ENCODE assay signal across 11 mouse cellular contexts in genomic region chr11:69560896-69561854, GRCm38 (mm10). TPM values are rescaled to one million over a fixed set of nuclear protein-coding genes. Genes with fewer than 3 reads are reported as not detected.
DNase-seq lines count a peak whose midpoint lies in the region; ATAC-seq and TF ChIP-seq lines count a peak whose summit lies in the region.
"Had no signal": no experiment of that assay in that cellular context is flagged by ENCODE, and none has a peak within 500 bp of the region (broad histone marks: within the 10 kb centered on the region; RNA-seq: fewer than 3 reads in every experiment).

No protein-coding gene starts in this region.

- H3K9ac ChIP-seq in kidney, embryonic 16.5 days (replicated peaks; ENCODE audit: low read length), result peak overlapping the region; percentile 82; the same call in 1 of the 2 replicates
- H3K9ac ChIP-seq in hindbrain, embryonic 13.5 days, result peak overlapping the region; percentile 98
- peak overlapping the region; percentile 98; the same call in 1 of the 2 replicates for H3K9ac ChIP-seq in midbrain, postnatal 0 days (replicated peaks; ENCODE audit: low read length, poor library complexity, severe bottlenecking)

- peaks cover 38% of the 10 kb centered on the region for H3K4me1 ChIP-seq in kidney, embryonic 16.5 days (ENCODE audit: insufficient read depth, low read length)
- peaks cover 56% of the 10 kb centered on the region for H3K4me1 ChIP-seq in hindbrain, embryonic 13.5 days (replicated peaks)
- peaks cover 32% of the 10 kb centered on the region for H3K4me1 ChIP-seq in midbrain, postnatal 0 days (ENCODE audit: insufficient read depth, low read length)

- H3K27me3 ChIP-seq in kidney, embryonic 16.5 days (ENCODE audit: insufficient read depth, low read length), result no peaks in the 10 kb centered on the region
- no peaks in the 10 kb centered on the region for H3K27me3 ChIP-seq in hindbrain, embryonic 13.5 days
- no peaks in the 10 kb centered on the region for H3K27me3 ChIP-seq in midbrain, postnatal 0 days (ENCODE audit: insufficient read depth, low read length)

- WGBS in kidney, embryonic 16.5 days, result 36% methylated on average over 16 of the region's 16 CpGs
- 7% methylated on average over 16 of the region's 16 CpGs for WGBS in hindbrain, embryonic 13.5 days
- WGBS in midbrain, postnatal 0 days, result 18% methylated on average over 16 of the region's 16 CpGs

- H3K4me3 ChIP-seq in kidney, embryonic 16.5 days (ENCODE audit: low read length), result no peak overlapping the region
- peak overlapping the region; percentile 90 for H3K4me3 ChIP-seq in hindbrain, embryonic 13.5 days
- peak overlapping the region; percentile 91 for H3K4me3 ChIP-seq in midbrain, postnatal 0 days (ENCODE audit: low read depth, low read length)

- H3K36me3 ChIP-seq in kidney, embryonic 16.5 days (ENCODE audit: insufficient read depth, low read length), result peaks cover 25% of the 10 kb centered on the region
- peaks cover 44% of the 10 kb centered on the region for H3K36me3 ChIP-seq in hindbrain, embryonic 13.5 days
- H3K36me3 ChIP-seq in midbrain, postnatal 0 days (ENCODE audit: insufficient read depth, low read length), result peaks cover 11% of the 10 kb centered on the region

- H3K4me2 ChIP-seq in kidney, embryonic 16.5 days (replicated peaks; ENCODE audit: low read depth, low read length), result peak overlapping the region; percentile 99; the same call in 1 of the 2 replicates
- H3K4me2 ChIP-seq in hindbrain, embryonic 13.5 days, result peak overlapping the region; percentile 97
- peak overlapping the region; percentile 83 for H3K4me2 ChIP-seq in midbrain, postnatal 0 days (ENCODE audit: low read depth, low read length, poor library complexity, severe bottlenecking)

- ATAC-seq in kidney, embryonic 16.5 days (ENCODE audit: low FRiP score, low TSS enrichment), result no peak
- 0 out of 2 replicates have a peak, but pooled peaks have one; percentile 25 for ATAC-seq in hindbrain, embryonic 13.5 days (ENCODE audit: low FRiP score)
- peak; percentile 71 for ATAC-seq in midbrain, postnatal 0 days (ENCODE audit: low FRiP score)

- H3K27ac ChIP-seq in kidney, embryonic 16.5 days (ENCODE audit: low read length), result no peak overlapping the region
- H3K27ac ChIP-seq in hindbrain, embryonic 13.5 days, result peak overlapping the region; percentile 91
- peak overlapping the region; percentile 91 for H3K27ac ChIP-seq in midbrain, postnatal 0 days (ENCODE audit: low read depth, low read length)

- H3K9me3 ChIP-seq in kidney, embryonic 16.5 days (ENCODE audit: low read length), result no peaks in the 10 kb centered on the region
- no peaks in the 10 kb centered on the region for H3K9me3 ChIP-seq in hindbrain, embryonic 13.5 days
- H3K9me3 ChIP-seq in midbrain, postnatal 0 days (ENCODE audit: low read length), result no peaks in the 10 kb centered on the region
- H3K9me3 ChIP-seq: G1E had no signal

- no peak for DNase-seq in kidney, adult 9 months
- peak; percentile 89 for DNase-seq in embryo, embryonic 10.5 days (ENCODE audit: low spot score)
- peak; percentile 76 for DNase-seq in midbrain, postnatal 0 days (ENCODE audit: low spot score)
- DNase-seq in cerebellum, adult 8-10 months, result no peak
- no peak for DNase-seq in layer of hippocampus, adult 18-20 months (ENCODE audit: low spot score in 2 of 2)
- DNase-seq in spleen, adult 18-20 months, result no peak
- DNase-seq: cerebellum, postnatal 10 days; kidney, adult 11 months had no signal

- no peak; the same call in 1 of the 2 replicates for TF ChIP-seq CTCF in midbrain, postnatal 0 days (IDR thresholded peaks at IDR 0.05)

RNA-seq across cellular contexts. Expression of gene Efnb3, which starts 1.2 kb away (rescaled TPM):
- 11.8 and 12.6 TPM in 2 replicates for polyA plus RNA-seq in kidney, embryonic 16.5 days (2015; fragmentation: Nextera tagmentation; extraction: Ambion mirVana)
- 90.1 and 92.0 TPM in 2 replicates for polyA plus RNA-seq in hindbrain, embryonic 13.5 days (2015; fragmentation: Nextera tagmentation; extraction: Ambion mirVana)
- total RNA-seq in midbrain, postnatal 0 days (2014; rRNA removed), result 145 and 155 TPM in 2 replicates
- 151 and 166 TPM in 2 replicates for polyA plus RNA-seq in midbrain, postnatal 0 days (2015; fragmentation: Nextera tagmentation; extraction: Ambion mirVana)
- 100 to 1,000 TPM; 126 to 137 TPM for total RNA-seq in layer of hippocampus, adult 18-20 months (2021)

RNA-seq across cellular contexts. Expression of gene Dnah2, which starts 12.3 kb away (rescaled TPM):
- polyA plus RNA-seq in kidney, embryonic 16.5 days (2015; fragmentation: Nextera tagmentation; extraction: Ambion mirVana), result 0.69 and 0.90 TPM in 2 replicates
- 2.1 and 2.7 TPM in 2 replicates for polyA plus RNA-seq in hindbrain, embryonic 13.5 days (2015; fragmentation: Nextera tagmentation; extraction: Ambion mirVana)
- 9.5 and 12.5 TPM in 2 replicates for total RNA-seq in midbrain, postnatal 0 days (2014; rRNA removed)
- 3.9 and 4.1 TPM in 2 replicates for polyA plus RNA-seq in midbrain, postnatal 0 days (2015; fragmentation: Nextera tagmentation; extraction: Ambion mirVana)
- 1 to 10 TPM; 3.9 to 4.3 TPM for total RNA-seq in layer of hippocampus, adult 18-20 months (2021)

RNA-seq across cellular contexts. Expression of gene Wrap53, which starts 18.9 kb away (rescaled TPM):
- polyA plus RNA-seq in kidney, embryonic 16.5 days (2015; fragmentation: Nextera tagmentation; extraction: Ambion mirVana), result 29.3 and 30.3 TPM in 2 replicates
- 23.0 and 24.2 TPM in 2 replicates for polyA plus RNA-seq in hindbrain, embryonic 13.5 days (2015; fragmentation: Nextera tagmentation; extraction: Ambion mirVana)
- 15.7 and 16.8 TPM in 2 replicates for total RNA-seq in midbrain, postnatal 0 days (2014; rRNA removed)
- 12.6 and 14.2 TPM in 2 replicates for polyA plus RNA-seq in midbrain, postnatal 0 days (2015; fragmentation: Nextera tagmentation; extraction: Ambion mirVana)
- 10 to 100 TPM; 14.3 to 14.8 TPM for total RNA-seq in layer of hippocampus, adult 18-20 months (2021)

RNA-seq across cellular contexts. Expression of gene Trp53, which starts 19.0 kb away (rescaled TPM):
- polyA plus RNA-seq in kidney, embryonic 16.5 days (2015; fragmentation: Nextera tagmentation; extraction: Ambion mirVana), result 191 and 205 TPM in 2 replicates
- 76.3 and 78.1 TPM in 2 replicates for polyA plus RNA-seq in hindbrain, embryonic 13.5 days (2015; fragmentation: Nextera tagmentation; extraction: Ambion mirVana)
- total RNA-seq in midbrain, postnatal 0 days (2014; rRNA removed), result 29.5 and 34.5 TPM in 2 replicates
- polyA plus RNA-seq in midbrain, postnatal 0 days (2015; fragmentation: Nextera tagmentation; extraction: Ambion mirVana), result 30.3 and 31.9 TPM in 2 replicates
- total RNA-seq in layer of hippocampus, adult 18-20 months (2021), result 10 to 100 TPM; 25.5 to 26.9 TPM

RNA-seq across cellular contexts. Expression of gene Atp1b2, which starts 44.6 kb away (rescaled TPM):
- polyA plus RNA-seq in kidney, embryonic 16.5 days (2015; fragmentation: Nextera tagmentation; extraction: Ambion mirVana), result 12.3 and 14.3 TPM in 2 replicates
- polyA plus RNA-seq in hindbrain, embryonic 13.5 days (2015; fragmentation: Nextera tagmentation; extraction: Ambion mirVana), result 27.6 and 29.7 TPM in 2 replicates
- 145 and 161 TPM in 2 replicates for total RNA-seq in midbrain, postnatal 0 days (2014; rRNA removed)
- polyA plus RNA-seq in midbrain, postnatal 0 days (2015; fragmentation: Nextera tagmentation; extraction: Ambion mirVana), result 167 and 175 TPM in 2 replicates
- 100 to 1,000 TPM; 402 to 407 TPM for total RNA-seq in layer of hippocampus, adult 18-20 months (2021)

Comparison
In these comparisons a context has a peak if more than half of its experiments do, and no peak if none do; other contexts are left out.
1. DNase-seq: peak in embryo, embryonic 10.5 days (single experiment) and midbrain, postnatal 0 days (single experiment); none in kidney, adult 9 months (single experiment), cerebellum, adult 8-10 months (single experiment), layer of hippocampus, adult 18-20 months (0 of 2) and spleen, adult 18-20 months (0 of 2).
2. Peak in every context shown above with its lines, with median percentiles within 50 percentile points of each other: H3K4me2 ChIP-seq and H3K9ac ChIP-seq.